Mouse (Mus musculus): ENCODE measurements around the gene Mllt11. TPM values are rescaled to one million over a fixed set of nuclear protein-coding genes. Genes with fewer than 3 reads are reported as not detected.
"Not testable (repeated sequence)": the region's sequence is repeated elsewhere in the genome, so short reads cannot be mapped to it uniquely, and the experiment has no call there.

Gene Mllt11
- polyA plus RNA-seq, 1 experiment from 2014 or later = 570 TPM

GRCm38 (mm10) chr3:95227214-95227613 is 4.8 kb downstream of the Mllt11 start:
- Histone ChIP-seq H3K9me3 (ENCODE audit: control insufficient read depth, low read length) (no peaks in the 10 kb centered on the region), H3K27me3 (ENCODE audit: control insufficient read depth, insufficient read depth, low read length) (no peaks in the 10 kb centered on the region), H3K36me3 (replicated peaks; ENCODE audit: control insufficient read depth, insufficient read depth) (peaks cover 48% of the 10 kb centered on the region), H3K4me2 (replicated peaks) (peak overlapping the region; percentile 70), H3K4me3 (replicated peaks; ENCODE audit: low read length) (peak overlapping the region; percentile 67), H3K27ac (peak overlapping the region; percentile 98), H3K9ac (peak overlapping the region; percentile 86), H3K4me1 (replicated peaks; ENCODE audit: control insufficient read depth, insufficient read depth, low read length) (peaks cover 51% of the 10 kb centered on the region)
- ATAC-seq (ENCODE audit: low FRiP score) = no peak
- 4% methylated on average over 1 of the region's 1 CpGs for WGBS
- DNase-seq (ENCODE audit: low spot score) = peak; percentile 60

- Histone ChIP-seq H3K9ac (no peak overlapping the region), H3K27ac (no peak overlapping the region), H3K36me3 (replicated peaks; ENCODE audit: control insufficient read depth, insufficient read depth) (peaks cover 68% of the 10 kb centered on the region), H3K4me2 (replicated peaks) (peak overlapping the region; percentile 30), H3K27me3 (ENCODE audit: control insufficient read depth, insufficient read depth, low read length) (no peaks in the 10 kb centered on the region), H3K9me3 (ENCODE audit: control insufficient read depth, low read length) (no peaks in the 10 kb centered on the region), H3K4me3 (replicated peaks; ENCODE audit: low read length) (no peak overlapping the region), H3K4me1 (replicated peaks; ENCODE audit: control insufficient read depth, insufficient read depth, low read length) (peaks cover 29% of the 10 kb centered on the region)
- WGBS = 28% methylated on average over 6 of the region's 6 CpGs
- DNase-seq (ENCODE audit: low spot score) (peak; percentile 50), ATAC-seq (ENCODE audit: low FRiP score) (no peak)
These were observed 7.7 kb downstream of the Mllt11 start for GRCm38 (mm10) chr3:95224295-95224694.

GRCm38 (mm10) chr3:95223041-95223440 is 8.9 kb downstream of the Mllt11 start:
- Histone ChIP-seq H3K4me3 (replicated peaks; ENCODE audit: low read length) (no peak overlapping the region), H3K9ac (no peak overlapping the region), H3K27me3 (ENCODE audit: control insufficient read depth, insufficient read depth, low read length) (no peaks in the 10 kb centered on the region), H3K4me1 (replicated peaks; ENCODE audit: control insufficient read depth, insufficient read depth, low read length) (peaks cover 32% of the 10 kb centered on the region), H3K9me3 (ENCODE audit: control insufficient read depth, low read length) (no peaks in the 10 kb centered on the region), H3K36me3 (replicated peaks; ENCODE audit: control insufficient read depth, insufficient read depth) (peaks cover 76% of the 10 kb centered on the region), H3K4me2 (replicated peaks) (no peak overlapping the region), H3K27ac (no peak overlapping the region)
- 93% methylated on average over 2 of the region's 2 CpGs for WGBS
- ATAC-seq (ENCODE audit: low FRiP score) (no peak), DNase-seq (ENCODE audit: low spot score) (no peak)

- 82% methylated on average over 6 of the region's 6 CpGs for WGBS
These were observed 13.4 kb downstream of the Mllt11 start for GRCm38 (mm10) chr3:95218466-95219137.

GRCm38 (mm10) chr3:95217255-95218134 is 14.5 kb downstream of the Mllt11 start, which contains the start of gene Gabpb2:
Gene Gabpb2, minus strand, starts transcription at chr3:95217916.
- Histone ChIP-seq H3K4me3 (replicated peaks; ENCODE audit: low read length) (peak within 1 kb of the TSS; percentile 66), H3K36me3 (replicated peaks; ENCODE audit: control insufficient read depth, insufficient read depth) (peaks cover 53% of the 10 kb centered on the region), H3K9ac (peak within 1 kb of the TSS; percentile 92), H3K27ac (peak within 1 kb of the TSS; percentile 93), H3K4me1 (replicated peaks; ENCODE audit: control insufficient read depth, insufficient read depth, low read length) (0 out of 2 replicates have a peak, but pooled peaks cover 12% of the 10 kb centered on the region), H3K9me3 (ENCODE audit: control insufficient read depth, low read length) (no peaks in the 10 kb centered on the region), H3K27me3 (ENCODE audit: control insufficient read depth, insufficient read depth, low read length) (no peaks in the 10 kb centered on the region), H3K4me2 (replicated peaks) (peak within 1 kb of the TSS; percentile 68)
- ATAC-seq (ENCODE audit: low FRiP score) (peak; percentile 90), DNase-seq (ENCODE audit: low spot score) (peak; percentile 84)
- under 1% methylated on average over 56 of the region's 56 CpGs for WGBS

More at GRCm38 (mm10) chr3:95218466-95219137, 13.4 kb downstream of the Mllt11 start:
- peaks cover 64% of the 10 kb centered on the region for H3K36me3 ChIP-seq (replicated peaks; ENCODE audit: control insufficient read depth, insufficient read depth)
- no peak overlapping the region for H3K9ac ChIP-seq
- H3K27me3 ChIP-seq (ENCODE audit: control insufficient read depth, insufficient read depth, low read length) = no peaks in the 10 kb centered on the region
- peak overlapping the region; percentile 68 for H3K4me2 ChIP-seq (replicated peaks)
- DNase-seq (ENCODE audit: low spot score) (no peak), ATAC-seq (ENCODE audit: low FRiP score) (no peak)
- H3K27ac ChIP-seq = peak overlapping the region; percentile 93; the same call in 1 of the 2 replicates
- no peaks in the 10 kb centered on the region for H3K9me3 ChIP-seq (ENCODE audit: control insufficient read depth, low read length)
- peak overlapping the region; percentile 66 for H3K4me3 ChIP-seq (replicated peaks; ENCODE audit: low read length)
- H3K4me1 ChIP-seq (replicated peaks; ENCODE audit: control insufficient read depth, insufficient read depth, low read length) = 0 out of 2 replicates have a peak, but pooled peaks cover 12% of the 10 kb centered on the region

- H3K36me3 ChIP-seq (replicated peaks; ENCODE audit: control insufficient read depth, insufficient read depth) = peaks cover 47% of the 10 kb centered on the region
- ATAC-seq (ENCODE audit: low FRiP score) = no peak
- 26% methylated on average over 4 of the region's 4 CpGs for WGBS
These were observed 15.2 kb downstream of the Mllt11 start for GRCm38 (mm10) chr3:95216655-95217254.

GRCm38 (mm10) chr3:95213609-95213975 is 18.4 kb downstream of the Mllt11 start:
- no peak overlapping the region for H3K4me3 ChIP-seq (replicated peaks; ENCODE audit: low read length)
- peaks cover 25% of the 10 kb centered on the region for H3K36me3 ChIP-seq (replicated peaks; ENCODE audit: control insufficient read depth, insufficient read depth)
- H3K4me1 ChIP-seq (replicated peaks; ENCODE audit: control insufficient read depth, insufficient read depth, low read length) = 0 out of 2 replicates have a peak, but pooled peaks cover 12% of the 10 kb centered on the region
- DNase-seq (ENCODE audit: low spot score) = no peak
- ATAC-seq (ENCODE audit: low FRiP score) = no peak
- no peaks in the 10 kb centered on the region for H3K27me3 ChIP-seq (ENCODE audit: control insufficient read depth, insufficient read depth, low read length)
- no peak overlapping the region for H3K9ac ChIP-seq
- H3K27ac ChIP-seq = no peak overlapping the region
- H3K9me3 ChIP-seq (ENCODE audit: control insufficient read depth, low read length) = no peaks in the 10 kb centered on the region
- no peak overlapping the region for H3K4me2 ChIP-seq (replicated peaks)
- WGBS = 100% methylated on average over 1 of the region's 1 CpGs

More at GRCm38 (mm10) chr3:95216655-95217254, 15.2 kb downstream of the Mllt11 start:
- peak overlapping the region; percentile 68 for H3K4me2 ChIP-seq (replicated peaks)
- DNase-seq (ENCODE audit: low spot score) = no peak
- 0 out of 2 replicates have a peak, but pooled peaks cover 12% of the 10 kb centered on the region for H3K4me1 ChIP-seq (replicated peaks; ENCODE audit: control insufficient read depth, insufficient read depth, low read length)
- H3K4me3 ChIP-seq (replicated peaks; ENCODE audit: low read length) = peak overlapping the region; percentile 66
- peak overlapping the region; percentile 92 for H3K9ac ChIP-seq
- no peaks in the 10 kb centered on the region for H3K9me3 ChIP-seq (ENCODE audit: control insufficient read depth, low read length)
- no peaks in the 10 kb centered on the region for H3K27me3 ChIP-seq (ENCODE audit: control insufficient read depth, insufficient read depth, low read length)
- H3K27ac ChIP-seq = peak overlapping the region; percentile 93

- not testable (repeated sequence) for H3K4me2 ChIP-seq (replicated peaks); ATAC-seq (ENCODE audit: low FRiP score); H3K27ac ChIP-seq; H3K4me3 ChIP-seq (replicated peaks; ENCODE audit: low read length); H3K9ac ChIP-seq; H3K4me1 ChIP-seq (replicated peaks; ENCODE audit: control insufficient read depth, insufficient read depth, low read length); DNase-seq (ENCODE audit: low spot score); H3K27me3 ChIP-seq (ENCODE audit: control insufficient read depth, insufficient read depth, low read length); H3K9me3 ChIP-seq (ENCODE audit: control insufficient read depth, low read length)
- peaks cover 29% of the 10 kb centered on the region for H3K36me3 ChIP-seq (replicated peaks; ENCODE audit: control insufficient read depth, insufficient read depth)
- 94% methylated on average over 7 of the region's 10 CpGs for WGBS
These were observed 18.9 kb downstream of the Mllt11 start for GRCm38 (mm10) chr3:95212889-95213608.
